Mouse (Mus musculus) activated CD4-positive, CD25-positive, alpha-beta regulatory T cell, adult 4 months (primary cell): Measurements from ENCODE around the gene Cacna1a. TPM values are rescaled to one million over a fixed set of nuclear protein-coding genes. Genes with fewer than 3 reads are reported as not detected.
A peak's percentile ranks its signal among the peaks of the same experiment; 100 is the strongest.
"Not testable (repeated sequence)": the region's sequence is repeated elsewhere in the genome, so short reads cannot be mapped to it uniquely, and the experiment has no call there.

Experiments used
- ATAC-seq: one replicate; pipeline ENCODE4 v1.8.0; 2017
- polyA plus RNA-seq, 2 experiments: library from polyadenylated mRNA; unstranded; fragments of 100-300 nt; shearing (Covaris generic); gene quantifications; one replicate each; pipeline ENCODE4 v1.2.1; 2017

Gene Cacna1a
- polyA plus RNA-seq, 2 experiments from 2014 or later: 5.8 to 10.5 TPM

GRCm38 (mm10) chr8:84593143-84593542 lies 204.9 kb downstream of the Cacna1a start:
- no peak for ATAC-seq

- ATAC-seq: no peak
Observed at GRCm38 (mm10) chr8:84594099-84594780, 206.0 kb downstream of the Cacna1a start.

DNA sequence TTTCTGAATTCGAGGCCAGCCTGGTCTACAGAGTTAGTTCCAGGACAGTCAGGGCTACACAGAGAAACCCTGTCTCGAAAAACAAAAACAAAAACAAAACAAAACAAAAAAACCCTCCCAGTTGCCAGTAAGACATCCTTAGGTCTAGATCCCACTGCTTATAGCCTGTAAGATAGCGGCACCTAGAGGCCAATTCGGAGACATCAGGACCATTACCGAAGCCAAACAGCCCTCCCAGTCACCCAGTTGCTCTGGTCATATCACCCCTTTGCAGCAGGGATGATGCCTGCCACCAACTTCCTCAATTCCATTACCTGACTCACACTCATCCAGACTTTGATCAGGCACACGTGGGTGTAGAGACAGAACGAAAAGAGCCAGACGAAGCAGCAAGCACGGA lies 207.4 kb downstream of the Cacna1a start:
- peak; percentile 59 for ATAC-seq

DNA sequence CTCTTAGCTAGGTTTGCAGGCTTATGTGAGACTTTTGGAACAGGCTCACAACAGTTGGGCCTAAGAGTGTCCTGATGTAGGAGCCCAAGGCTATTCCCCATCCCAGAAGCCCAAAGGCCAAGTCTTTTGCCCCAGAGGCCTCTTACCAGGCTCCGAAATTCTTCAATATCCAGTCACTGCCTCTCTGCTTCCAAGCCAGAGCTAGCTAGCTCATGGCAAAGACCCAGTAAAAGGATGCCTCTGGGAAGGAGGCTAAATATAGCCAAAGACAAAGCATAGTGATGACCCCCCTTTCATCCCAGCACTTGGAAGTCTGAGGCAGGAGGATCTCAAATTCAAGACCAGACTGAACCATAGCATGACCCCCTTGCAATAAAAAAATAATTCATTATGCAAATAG lies 211.2 kb downstream of the Cacna1a start:
- ATAC-seq: no peak

GRCm38 (mm10) chr8:84600311-84600907 lies 212.2 kb downstream of the Cacna1a start:
- ATAC-seq: no peak

DNA sequence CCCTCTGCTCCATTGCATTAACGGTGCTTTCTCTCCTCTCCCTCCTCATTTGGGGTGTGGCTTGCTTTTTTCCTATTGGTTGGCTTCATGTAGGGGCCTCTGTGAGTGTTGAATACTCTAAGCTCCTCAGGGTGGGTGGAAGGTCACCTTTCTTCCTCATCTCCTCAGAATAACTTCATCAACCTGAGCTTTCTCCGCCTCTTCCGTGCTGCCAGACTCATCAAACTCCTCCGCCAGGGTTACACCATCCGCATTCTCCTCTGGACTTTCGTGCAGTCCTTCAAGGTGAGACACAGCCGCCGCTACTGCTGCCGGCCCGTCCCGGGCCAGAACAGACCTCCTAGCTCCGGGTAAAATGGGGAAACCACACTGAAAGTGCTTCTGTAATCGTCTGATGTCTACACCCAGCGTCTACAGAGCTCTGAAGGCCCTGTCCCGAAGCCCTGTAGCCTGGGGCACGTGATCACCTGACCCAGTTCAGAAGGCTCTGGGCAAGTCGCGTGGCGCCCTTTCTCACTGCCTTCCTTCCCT lies 213.0 kb downstream of the Cacna1a start:
- ATAC-seq: peak; percentile 40

- ATAC-seq: no peak
Observed at GRCm38 (mm10) chr8:84614512-84615223, 226.4 kb downstream of the Cacna1a start.

GRCm38 (mm10) chr8:84615666-84616485 lies 227.6 kb downstream of the Cacna1a start:
- no peak for ATAC-seq

DNA sequence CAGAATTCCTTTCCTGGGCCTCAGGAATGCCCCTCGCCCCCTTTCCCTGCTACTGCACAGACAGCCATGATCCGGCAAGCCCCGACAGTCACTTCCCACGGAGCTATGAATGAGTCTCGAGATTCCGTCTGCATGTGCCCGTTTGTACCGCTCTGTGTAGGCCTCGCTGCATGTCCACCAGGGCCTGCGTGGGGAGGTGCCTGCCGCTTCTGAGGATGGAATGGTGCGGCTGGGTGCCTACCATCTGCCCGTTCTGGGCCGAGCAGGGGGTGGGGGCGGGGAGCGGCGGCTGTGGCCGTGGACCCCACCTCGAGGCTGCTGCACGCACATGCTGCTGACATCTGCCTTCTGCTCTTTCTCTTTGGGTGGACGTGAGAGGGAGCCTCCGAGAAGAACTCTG lies 228.8 kb downstream of the Cacna1a start:
- no peak for ATAC-seq

GRCm38 (mm10) chr8:84621102-84621625 lies 232.9 kb downstream of the Cacna1a start:
- ATAC-seq: no peak

GRCm38 (mm10) chr8:84623425-84623824 lies 235.2 kb downstream of the Cacna1a start:
- not testable (repeated sequence) for ATAC-seq

- no peak for ATAC-seq
Observed at GRCm38 (mm10) chr8:84629586-84629985, 241.3 kb downstream of the Cacna1a start.

DNA sequence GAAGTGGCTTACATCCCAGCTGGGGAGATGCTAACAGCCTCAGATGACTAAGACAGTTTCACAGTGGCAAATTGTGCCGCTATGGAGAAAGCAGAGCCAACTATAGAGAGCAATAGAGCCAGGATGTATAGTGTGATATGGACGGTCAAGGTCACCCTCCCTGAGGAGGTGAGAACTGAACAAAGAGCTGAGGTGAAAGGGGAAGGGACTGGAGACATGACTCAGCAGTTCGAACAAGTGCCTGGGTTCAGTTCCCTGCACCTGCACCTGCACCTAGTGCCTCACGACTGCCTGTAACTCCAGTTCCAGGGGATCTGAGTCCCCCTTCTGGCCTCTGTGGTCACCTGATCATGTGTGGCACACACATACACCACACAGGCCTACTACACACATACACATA lies 241.9 kb downstream of the Cacna1a start:
- ATAC-seq: no peak

- no peak for ATAC-seq
Observed at GRCm38 (mm10) chr8:84631813-84632212, 243.6 kb downstream of the Cacna1a start.

DNA sequence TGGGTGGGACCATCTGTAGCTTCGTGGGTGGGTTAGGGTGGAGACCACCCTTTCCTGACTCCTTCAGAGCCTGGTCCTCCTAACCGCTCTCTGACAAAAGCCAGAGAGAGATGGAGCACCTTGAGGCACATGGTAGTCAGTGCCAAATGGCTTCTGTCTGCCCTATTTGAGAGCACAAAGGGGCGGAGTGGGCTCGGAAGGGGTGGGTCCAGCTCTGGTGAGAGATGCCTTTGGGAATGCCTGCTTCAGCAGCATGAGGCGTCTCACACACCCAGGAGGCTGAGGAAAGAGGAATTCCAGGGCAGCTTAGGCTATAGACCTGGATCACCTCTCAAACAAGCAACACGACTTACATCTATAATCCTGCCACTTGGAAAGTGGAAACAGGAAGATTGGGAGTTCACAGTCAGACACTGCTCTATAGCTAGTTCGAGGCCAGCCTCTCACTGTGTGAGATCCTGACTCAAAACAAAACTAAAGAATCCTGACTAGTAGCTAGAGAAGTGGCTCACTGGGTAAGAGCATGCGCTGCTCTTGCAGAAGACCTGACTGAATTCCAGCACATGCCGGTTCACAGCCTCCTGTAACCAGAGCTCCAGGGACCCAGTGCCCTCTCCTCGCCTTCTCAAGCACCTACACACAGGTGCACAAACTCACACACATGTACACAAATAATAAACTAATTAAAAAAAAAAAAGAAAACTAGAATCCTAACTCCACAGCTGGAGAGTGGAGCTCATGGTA lies 245.8 kb downstream of the Cacna1a start:
- ATAC-seq: no peak

DNA sequence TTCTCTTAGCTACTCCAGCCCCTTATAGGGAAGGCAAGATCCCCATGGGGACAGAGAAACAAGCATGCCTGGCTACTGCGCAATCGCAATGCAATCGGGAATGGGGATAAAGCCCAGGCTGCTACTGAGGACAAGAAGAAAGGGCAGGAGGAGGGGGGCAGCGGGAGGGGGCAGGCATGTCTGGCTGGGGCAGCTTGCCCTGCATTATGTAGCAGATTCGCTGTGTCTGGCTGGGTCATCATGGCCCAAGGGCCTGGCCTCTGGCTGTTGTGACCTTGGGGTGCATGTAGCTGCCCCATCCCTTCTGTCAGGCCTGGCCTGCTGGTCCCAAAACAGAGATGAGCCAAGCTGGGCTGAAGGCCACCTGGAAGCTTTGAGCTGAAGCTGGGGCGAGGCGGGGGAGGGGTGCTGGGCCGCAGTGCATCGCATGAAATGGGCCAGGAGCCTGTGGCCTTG lies 246.6 kb downstream of the Cacna1a start:
- no peak for ATAC-seq

DNA sequence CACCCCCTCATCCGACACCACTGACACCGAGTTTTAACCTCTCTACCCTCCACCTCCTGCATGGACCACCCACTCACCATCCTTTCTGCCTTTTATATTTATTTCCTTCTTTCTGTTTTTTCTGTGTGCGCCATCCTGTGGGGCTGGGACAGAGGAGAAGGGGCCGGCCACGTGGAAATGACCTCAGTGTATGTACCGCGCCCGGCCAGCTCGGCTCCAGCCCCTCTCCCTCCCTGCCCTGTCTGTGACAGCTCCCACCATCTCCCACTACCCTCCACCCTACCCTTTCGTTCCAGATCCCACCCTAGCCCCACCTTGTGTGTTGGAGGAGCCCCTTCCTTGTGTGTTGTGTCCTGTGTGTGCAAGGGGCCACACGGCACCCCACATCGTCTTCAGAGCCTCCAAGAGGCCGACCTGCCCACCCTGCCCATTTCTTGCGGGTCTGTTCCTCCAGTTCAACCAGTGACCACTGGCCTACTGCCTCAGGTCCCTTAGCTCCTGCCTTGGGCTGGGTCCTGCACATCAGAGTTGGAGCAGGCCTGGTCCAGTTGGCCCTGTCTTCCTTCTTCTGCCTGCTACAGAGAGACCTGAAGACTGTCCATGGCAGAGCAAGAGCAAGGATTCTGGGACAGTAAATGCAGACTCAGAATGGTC lies 247.3 kb downstream of the Cacna1a start:
- no peak for ATAC-seq

GRCm38 (mm10) chr8:84636051-84636691 lies 247.9 kb downstream of the Cacna1a start:
- no peak for ATAC-seq

DNA sequence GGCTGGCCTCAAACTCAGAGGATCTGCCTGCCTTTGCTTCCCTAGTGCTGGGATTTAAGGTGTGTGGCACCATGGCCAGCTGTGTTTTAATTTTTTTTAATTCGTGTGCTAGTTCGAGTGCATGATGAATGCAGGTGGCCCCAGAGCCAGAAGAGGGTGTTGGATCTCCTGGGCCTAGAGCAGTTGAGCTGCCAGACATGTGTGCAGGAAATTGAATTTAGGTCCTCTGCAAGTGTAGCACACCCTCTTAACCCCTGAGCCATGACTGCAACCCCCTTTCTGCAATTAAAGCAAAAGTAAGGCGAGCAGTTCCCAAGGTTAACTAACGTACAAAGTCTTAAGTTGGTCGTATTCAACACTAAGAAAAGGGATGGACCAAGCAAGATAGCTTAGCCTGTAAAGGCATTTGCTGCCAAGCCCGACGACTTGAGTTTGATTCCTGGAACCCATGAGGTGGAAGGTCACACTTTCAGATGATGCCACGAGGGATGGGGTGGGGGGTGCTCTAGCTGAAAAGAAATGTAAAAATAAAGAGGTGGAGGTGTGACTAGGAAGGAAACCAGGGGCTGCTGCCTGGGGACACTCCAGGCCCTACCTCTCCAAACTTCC lies 249.8 kb downstream of the Cacna1a start:
- no peak for ATAC-seq

GRCm38 (mm10) chr8:84638555-84639161 lies 250.4 kb downstream of the Cacna1a start:
- ATAC-seq: no peak
